Mouse (Mus musculus) small intestine, adult 2 months (tissue): ENCODE results near the gene Phf8.

Experiments used
- CTCF ChIP-seq: fragments of 200-500 bp; IDR thresholded peaks from 2 replicates; pipeline ENCODE4 v1.5.1; 2012; ENCODE audit warnings: low read depth, mild to moderate bottlenecking, control low read depth, inconsistent platforms, low read length, moderate library complexity, mixed read lengths; ENCODE audit not compliant: insufficient replicate concordance, insufficient read length; ENCODE audit errors: extremely low read depth
- POLR2A ChIP-seq: fragments of 200-500 bp; IDR thresholded peaks from 2 replicates; pipeline ENCODE4 v1.6.1; 2012; ENCODE audit warnings: low read depth, mild to moderate bottlenecking, control low read depth, inconsistent platforms, low read length, moderate library complexity

GRCm38 (mm10) chrX:151521786-151522522, 1.5 kb downstream of the Phf8 start:
- TF ChIP-seq POLR2A (no peak), CTCF (no peak)
